Mouse (Mus musculus) frontal cortex, adult (tissue): ENCODE measurements around the gene Tab3.

Experiments used
- ATAC-seq: cut with Nextera tagmentation; 2 replicates; pipeline ENCODE4 v1.9.2; 2017; ENCODE audit warnings: mild to moderate bottlenecking, moderate library complexity, mixed read lengths; ENCODE audit not compliant: low TSS enrichment

Gene Tab3

DNA sequence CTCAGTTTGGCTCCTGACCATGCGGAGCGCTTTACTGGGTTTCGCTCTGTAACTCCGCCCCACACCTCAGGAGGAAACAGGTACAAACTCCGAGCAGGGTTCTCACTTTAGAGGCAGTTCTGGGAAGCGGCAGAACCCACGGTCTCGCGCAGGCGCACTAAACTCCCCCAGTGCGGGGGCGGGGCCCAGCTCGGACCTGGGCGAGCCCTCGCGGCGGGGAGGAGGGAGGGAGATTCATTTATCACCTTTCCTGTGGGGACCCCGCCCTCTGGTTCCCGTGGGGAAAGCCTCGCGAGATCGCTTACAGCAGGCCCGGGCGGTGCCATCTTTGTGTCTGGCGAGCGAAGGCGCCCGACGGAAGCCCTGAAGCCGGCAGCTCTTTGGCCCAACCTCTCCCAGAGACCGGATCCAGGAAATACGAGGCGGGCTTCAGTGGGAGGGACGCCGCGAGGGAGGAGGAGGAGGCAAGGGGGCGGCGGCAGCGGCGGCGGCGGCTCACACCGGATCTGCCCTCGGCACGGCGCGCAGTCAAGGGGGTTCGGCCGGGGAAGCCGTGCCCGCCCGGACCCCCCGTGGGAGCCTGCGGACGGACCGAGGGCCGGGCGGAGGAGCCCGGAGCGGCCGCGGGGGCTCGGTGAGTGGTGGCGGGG lies at the start of gene Tab3:
Gene Tab3, plus strand, starts transcription at position 491 of the 650 bp plus-strand sequence.
- peak; percentile 98 for ATAC-seq

DNA sequence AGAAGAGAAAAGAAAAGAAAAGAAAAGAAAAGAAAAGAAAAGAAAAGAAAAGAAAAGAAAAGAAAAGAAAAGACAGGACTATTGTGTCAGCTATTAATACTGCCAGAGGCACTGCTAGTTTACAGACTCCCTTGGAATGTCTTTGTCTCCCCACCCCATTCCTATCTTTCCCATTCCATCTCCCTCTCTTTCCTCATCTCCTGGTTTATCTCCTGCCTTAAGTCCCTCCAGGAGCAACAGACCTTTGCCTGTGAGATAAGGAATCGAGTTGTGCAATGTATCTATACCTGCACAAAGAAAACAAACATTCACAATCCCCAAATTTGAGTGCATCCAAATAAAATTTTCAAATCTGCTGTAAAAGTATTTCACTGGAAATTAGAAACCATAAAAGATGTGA lies 48.3 kb upstream of the Tab3 start:
- ATAC-seq = no peak

DNA sequence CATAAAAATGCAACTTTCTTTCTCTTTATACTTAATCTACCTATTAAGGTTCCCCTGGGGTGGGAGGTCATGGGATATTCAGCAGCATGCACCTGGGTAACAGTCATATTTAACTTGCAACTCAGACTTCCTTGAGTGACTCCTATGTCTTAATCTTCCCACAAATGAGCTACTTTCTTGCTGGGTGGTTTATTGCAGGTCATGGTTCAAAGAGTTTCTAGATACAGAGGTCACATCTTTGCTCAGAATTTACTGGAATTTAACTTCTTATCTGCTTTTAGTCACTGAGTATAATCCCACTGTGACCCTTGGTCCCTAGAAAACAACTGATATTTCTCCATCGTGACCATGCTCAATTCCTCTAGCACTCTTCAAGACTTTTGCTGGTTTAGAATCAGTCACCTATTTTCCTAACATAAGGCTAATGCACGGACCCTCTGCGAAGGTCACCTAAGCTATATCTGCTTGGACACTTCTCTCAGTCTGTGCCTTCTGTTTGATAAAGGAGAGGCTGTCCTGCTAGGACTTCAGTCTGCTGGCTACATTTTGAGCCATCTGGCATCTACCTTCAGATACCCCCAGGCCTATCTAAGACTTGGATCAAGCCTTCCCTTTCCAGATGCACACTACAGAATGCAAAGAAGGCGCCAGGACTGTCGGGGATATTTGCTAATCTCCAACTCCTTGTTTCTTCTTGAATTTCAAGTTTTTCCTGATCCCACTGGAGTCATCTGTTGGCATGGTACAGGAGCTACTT lies 47.4 kb upstream of the Tab3 start:
- no peak for ATAC-seq

DNA sequence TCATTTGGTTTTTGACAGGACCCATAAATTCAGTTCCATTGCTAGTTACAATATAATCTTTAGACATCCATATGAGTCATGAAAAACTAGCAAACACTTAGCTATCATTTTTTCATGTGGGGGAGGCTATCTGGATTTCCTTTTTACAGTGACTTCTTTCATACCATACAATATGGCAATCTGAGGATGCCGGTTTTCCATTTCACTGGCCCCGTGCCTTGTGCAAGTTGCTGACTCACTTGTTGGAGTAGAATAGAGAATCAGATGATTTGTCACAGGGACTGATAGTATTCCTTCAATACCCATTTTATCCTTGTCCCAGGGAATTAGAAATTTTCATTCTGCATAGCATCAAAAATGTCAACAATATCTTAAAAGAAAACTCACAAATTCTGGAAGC lies 14.9 kb upstream of the Tab3 start:
- no peak for ATAC-seq

DNA sequence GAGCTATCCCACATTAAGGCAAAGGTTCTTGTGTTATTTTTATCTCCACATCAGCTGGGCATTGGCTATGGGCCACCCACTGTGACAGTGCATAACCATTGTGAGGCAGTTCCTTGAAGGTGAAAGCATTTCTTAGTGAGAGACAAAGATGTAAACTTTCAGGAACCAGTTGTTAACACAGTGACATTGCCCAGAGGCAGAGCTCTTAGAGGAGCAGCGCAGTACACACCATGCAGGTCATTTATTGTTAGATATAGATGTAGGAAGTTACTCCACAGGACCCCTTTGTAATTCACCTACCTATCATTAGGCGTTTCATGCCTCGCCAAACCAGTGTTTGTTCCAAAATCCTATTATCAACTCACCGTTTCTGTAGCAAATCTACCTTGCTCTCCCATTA lies 7.6 kb upstream of the Tab3 start:
- ATAC-seq = no peak

DNA sequence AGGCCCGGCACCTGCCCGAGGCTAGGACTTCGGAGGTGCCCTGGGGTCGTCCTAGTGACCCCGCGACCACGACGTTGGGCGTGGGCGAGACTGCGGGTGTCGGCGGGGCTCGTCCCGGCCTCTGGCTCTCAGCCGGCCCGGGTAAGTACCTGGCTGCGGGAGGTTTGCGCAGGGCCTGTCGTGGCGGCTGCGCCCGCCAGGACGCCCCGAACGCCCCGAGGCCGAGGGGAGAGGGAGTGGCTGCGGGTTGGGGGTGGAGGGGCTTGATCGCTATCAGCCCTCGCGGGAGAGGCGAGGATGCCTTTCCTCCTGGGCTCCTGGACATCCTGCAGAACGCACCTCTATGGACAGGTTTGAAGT lies 340 bp downstream of the Tab3 start:
- peak; percentile 35; the same call in 1 of the 2 replicates for ATAC-seq

DNA sequence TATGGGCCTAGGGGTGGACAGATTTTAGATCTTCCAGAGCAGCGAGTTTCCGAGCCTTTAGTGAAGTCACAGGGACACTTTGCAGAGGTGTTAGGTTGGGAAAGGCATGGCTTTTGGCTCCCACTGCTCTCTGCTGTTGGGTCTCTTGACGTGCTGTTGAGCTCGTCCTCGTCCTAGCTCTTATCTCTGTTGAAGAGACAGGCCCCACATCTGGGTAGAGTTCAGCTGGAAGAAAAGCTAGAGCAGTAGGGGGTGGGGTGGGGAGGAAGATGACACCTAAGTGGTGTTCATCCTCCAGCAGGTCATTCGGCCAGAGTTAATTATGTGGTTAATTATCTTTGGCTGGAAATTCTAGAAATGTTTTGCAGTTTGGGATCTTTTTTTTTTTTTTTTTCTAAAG lies 2.5 kb downstream of the Tab3 start:
- ATAC-seq = no peak

DNA sequence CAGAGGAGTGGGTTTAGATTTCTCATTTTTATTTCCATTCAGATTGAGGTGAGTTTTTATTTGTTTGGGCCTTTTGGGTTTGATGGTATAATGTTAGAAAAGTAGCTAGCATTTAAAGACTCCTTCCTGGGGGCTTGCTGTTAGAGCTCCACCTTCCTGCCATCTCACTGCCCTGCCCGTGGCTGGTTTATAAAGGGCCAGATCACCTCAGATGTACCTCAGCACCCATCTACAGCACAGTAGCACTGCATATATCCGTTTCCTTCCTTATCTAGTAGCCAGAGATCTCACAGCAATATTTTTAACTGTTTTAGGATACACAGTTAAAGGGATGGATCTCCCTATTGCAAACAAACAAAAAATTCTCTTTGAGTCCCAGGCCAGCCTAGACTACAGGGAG lies 6.9 kb downstream of the Tab3 start:
- no peak for ATAC-seq

DNA sequence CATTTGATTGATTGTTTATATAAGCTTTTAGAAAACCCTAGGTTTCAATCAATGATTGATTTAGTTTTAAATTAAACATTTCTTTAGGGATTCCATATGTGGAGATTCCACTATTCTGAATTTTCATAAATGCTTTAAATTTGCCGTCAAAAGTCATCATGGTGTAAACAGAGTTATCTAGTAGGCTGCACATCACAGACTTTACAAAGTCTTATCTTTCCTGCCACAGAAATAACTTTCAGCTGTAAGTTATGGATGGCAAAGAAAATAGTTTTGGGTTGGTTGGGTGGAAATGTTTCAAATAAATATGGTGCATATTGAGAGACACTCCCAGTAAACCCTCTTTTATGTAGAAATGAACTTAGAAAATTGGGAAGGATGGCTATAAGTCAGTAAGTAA lies 8.7 kb downstream of the Tab3 start:
- no peak for ATAC-seq

DNA sequence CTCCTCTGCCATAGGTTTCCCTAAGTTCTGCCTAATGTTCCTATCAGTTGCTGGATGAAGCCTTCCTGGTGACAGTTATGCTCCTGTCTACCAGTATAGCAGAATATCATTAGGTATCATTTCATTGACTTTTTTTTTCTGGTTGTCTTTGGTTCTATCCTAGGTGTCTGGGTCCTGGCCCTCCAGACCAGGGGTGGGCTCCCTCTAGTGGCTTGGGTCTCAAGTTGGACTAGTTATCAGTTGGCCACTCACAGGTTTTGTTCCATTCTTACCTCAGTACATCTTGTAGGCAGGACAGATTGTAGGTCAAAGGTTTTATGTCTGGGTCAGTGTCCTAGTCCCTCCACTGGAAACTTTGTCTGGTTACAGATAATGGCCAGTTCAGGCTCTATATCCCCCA lies 11.8 kb downstream of the Tab3 start:
- ATAC-seq = no peak

DNA sequence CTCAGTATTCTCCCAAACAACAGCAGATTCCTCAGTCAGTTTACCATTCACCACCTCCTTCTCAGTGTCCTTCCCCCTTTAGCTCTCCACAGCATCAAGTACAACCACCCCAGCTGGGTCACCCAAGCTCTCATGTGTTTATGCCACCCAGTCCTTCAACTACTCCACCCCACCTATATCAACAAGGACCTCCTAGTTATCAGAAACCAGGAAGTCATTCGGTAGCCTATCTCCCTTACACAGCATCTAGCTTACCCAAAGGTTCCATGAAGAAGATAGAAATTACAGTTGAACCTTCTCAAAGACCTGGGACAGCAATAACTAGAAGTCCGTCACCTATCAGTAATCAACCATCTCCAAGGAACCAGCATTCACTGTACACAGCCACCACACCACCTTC lies 40.9 kb downstream of the Tab3 start:
- ATAC-seq = no peak

DNA sequence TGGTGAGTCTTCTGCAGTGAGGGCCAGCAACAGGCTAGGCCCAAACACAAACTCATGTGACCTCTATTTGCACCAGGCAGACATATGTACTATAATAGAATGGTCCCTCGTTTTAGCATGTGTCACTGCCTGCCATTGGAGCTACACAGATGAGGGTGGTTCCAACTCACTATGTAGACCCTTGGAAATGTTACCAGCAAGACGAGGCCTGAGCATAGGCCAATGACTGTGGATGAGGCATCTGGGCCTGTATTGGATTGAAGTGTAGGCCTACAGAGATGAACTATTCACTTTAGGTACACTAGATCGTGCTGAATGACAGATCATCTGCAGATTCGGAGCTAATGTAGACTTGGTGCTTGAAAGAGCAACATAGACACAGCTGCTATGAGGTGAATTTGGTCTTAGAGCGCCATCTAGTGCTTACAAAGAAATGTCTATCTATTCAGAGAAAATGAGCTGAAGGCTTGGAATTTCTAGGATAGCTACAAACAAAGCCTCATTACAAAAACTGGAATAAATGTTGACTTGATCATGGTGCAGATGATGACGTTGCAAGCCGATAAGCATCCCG lies 72.5 kb downstream of the Tab3 start:
- ATAC-seq = peak; percentile 84

DNA sequence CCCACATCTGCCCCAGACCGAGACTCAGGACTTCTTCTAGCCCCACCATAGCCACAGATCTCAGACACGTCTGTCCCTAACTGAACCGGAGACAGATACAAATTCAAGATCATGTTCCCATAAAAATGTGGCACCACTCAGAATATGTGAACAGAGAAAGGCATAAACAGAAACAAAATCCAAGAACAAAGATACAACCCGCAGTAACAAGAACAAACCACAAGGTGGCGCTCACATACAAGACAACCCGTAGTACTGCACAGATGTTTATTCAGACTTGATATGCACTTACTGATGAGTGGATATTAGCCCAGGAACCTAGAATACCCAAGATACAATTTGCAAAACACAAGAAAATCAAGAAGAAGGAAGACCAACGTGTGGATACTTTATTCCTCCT lies 103.0 kb downstream of the Tab3 start:
- peak; percentile 57 for ATAC-seq

DNA sequence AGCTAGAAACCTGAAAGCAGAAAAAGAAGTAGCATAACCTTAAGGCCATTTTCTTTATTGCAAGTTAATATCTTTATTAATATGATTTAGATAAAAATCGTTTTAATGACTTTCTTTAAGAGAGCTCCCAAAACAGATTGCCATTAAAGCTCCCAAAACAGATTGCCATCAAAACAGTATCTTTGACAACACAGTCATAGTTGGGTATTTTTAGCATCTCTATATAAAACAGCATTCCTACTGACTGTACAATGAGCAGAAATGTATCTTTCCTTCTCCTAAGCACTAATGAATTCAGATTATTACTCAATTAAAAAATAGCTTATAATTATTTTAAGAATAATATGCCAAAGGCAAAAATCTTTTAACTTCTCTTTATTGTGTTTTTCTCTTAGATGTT lies 108.3 kb downstream of the Tab3 start:
- ATAC-seq = no peak

DNA sequence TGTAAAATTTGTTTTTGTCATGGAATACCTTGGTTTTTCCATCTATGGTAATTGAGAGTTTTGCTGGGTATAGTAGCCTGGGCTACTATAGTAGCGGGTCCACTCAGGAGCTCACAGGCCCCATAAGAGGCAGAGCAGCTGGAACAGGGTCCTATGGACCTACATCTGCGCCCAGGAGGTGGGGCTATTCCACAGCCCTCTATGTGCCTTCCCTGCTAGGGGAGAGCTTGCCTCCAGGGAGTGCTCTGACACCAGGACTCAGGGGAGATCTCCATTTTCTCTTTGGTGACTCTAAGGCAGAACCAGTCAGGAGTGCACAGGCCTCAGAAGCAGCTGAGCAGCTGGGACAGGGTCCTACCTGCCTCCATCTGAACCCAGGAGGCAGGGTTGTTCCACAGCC lies 109.9 kb downstream of the Tab3 start:
- ATAC-seq = no peak
